Mouse (Mus musculus) embryonic fibroblast, embryonic 13.5 days (primary cell): ENCODE measurements at regions not wholly inside any gene's neighbourhood (a gene's known extent, or its start where the extent isn't known, plus 50 kb on each side); places are given as distances from the start of the nearest gene placed in this dataset.

Experiments
- H3K27ac ChIP-seq: 2 replicates; pipeline ENCODE4 v1.5.1; 2012; ENCODE audit warnings: low read length, control low read depth, inconsistent platforms; ENCODE audit not compliant: insufficient read depth
- H3K4me1 ChIP-seq: 2 replicates; pipeline ENCODE4 v1.6.1; 2011; ENCODE audit warnings: low read length; ENCODE audit not compliant: control insufficient read depth, insufficient read depth
- H3K4me3 ChIP-seq: 2 replicates; pipeline ENCODE4 v1.5.1; 2011; ENCODE audit warnings: mild to moderate bottlenecking, control low read depth, low read length; ENCODE audit not compliant: insufficient read depth
- CTCF ChIP-seq: IDR thresholded peaks from 2 replicates; pipeline ENCODE4 v1.5.1; 2011; ENCODE audit warnings: mild to moderate bottlenecking, control low read depth, low read length, moderate library complexity, borderline replicate concordance; ENCODE audit not compliant: insufficient read depth
- POLR2A ChIP-seq: IDR thresholded peaks from 2 replicates; pipeline ENCODE4 v1.6.1; 2011; ENCODE audit warnings: low read depth, mild to moderate bottlenecking, control low read depth, low read length, moderate library complexity

DNA sequence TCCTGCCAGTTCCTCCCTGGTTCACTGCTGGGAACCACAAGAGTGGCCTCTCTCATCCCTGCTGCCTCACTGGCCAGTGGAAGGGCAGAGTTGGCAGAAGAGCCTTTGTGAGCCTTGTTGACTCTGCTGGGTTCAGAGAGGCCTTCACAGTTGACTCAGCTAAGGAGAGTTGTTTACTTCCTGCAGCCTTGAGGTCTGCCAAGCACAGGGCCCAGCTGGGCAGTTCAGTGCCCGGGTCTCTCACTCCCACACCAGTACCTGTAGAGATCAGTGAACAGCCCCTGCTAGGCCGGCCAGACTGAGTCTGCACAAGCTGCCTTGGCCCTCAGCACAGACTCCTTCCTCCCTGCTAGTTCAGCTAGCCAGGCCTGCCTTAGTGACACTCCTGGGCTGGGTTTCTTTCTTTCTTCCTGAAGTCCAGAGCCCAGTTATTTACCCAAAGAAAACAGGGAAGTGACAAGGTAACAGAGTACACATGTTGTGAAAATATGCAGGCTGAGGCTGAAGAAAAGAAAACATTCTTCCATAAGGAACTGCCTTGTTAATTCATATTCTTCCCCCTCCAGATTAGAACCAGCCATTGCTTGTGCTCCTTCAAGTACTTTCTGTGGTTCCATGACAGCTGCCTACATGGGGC, 207.8 kb downstream of the Zfp36l1 start:
- Histone ChIP-seq H3K27ac (peak overlapping the region; percentile 46; the same call in 1 of the 2 replicates), H3K4me3 (no peak overlapping the region), H3K4me1 (no peaks in the 10 kb centered on the region)
- TF ChIP-seq CTCF = no peak
- TF ChIP-seq POLR2A = no peak

DNA sequence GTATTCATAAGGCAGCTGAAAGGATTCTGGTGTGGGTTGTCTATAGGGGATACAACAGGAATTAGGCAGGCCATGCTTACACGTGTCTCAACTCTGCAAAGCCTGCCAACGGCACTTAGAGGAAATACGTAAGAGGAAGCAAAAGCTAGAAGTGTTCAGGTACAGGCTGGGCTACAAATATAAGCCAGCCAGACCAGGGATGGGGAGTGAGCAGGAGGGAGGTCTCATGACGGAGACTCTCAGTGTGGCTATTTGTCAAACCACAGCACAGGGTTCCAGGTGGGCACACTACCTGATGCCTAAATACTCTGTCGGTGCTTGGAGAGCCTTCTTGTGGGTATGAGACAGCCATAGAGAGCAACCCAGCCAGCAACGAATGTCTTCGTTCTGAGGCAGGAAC, 210.1 kb downstream of the Zfp36l1 start:
- H3K4me3 ChIP-seq = no peak overlapping the region
- 0 out of 2 replicates have a peak, but pooled peaks cover 3% of the 10 kb centered on the region for H3K4me1 ChIP-seq
- H3K27ac ChIP-seq = no peak overlapping the region
- TF ChIP-seq CTCF (no peak), POLR2A (no peak)

DNA sequence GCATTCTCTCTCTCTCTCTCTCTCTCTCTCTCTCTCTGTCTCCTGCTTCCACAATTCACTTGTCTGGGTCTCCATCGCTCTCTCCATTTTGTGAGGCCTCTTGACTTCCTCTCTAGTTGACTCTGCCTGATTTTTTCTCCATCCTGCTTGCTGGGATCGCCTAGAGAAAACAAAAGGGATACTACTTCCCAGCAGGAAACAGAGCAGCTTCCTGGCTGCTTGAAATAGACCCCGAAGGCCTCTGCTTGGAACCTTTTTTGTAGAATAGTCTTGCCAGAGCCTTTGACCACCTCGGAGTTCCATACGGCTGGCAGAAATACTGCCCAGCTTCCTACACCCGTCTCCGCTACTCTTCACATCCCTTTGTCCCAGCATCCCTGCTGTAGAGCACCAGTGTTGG, 210.7 kb downstream of the Zfp36l1 start:
- Histone ChIP-seq H3K4me3 (no peak overlapping the region), H3K4me1 (0 out of 2 replicates have a peak, but pooled peaks cover 3% of the 10 kb centered on the region), H3K27ac (no peak overlapping the region)
- no peak for TF ChIP-seq POLR2A
- TF ChIP-seq CTCF = no peak

GRCm38 (mm10) chr12:79898198-79898930, 214.4 kb downstream of the Zfp36l1 start:
- no peak for TF ChIP-seq CTCF
- no peak for TF ChIP-seq POLR2A
- H3K4me1 ChIP-seq = peaks cover 9% of the 10 kb centered on the region
- H3K4me3 ChIP-seq = no peak overlapping the region
- no peak overlapping the region for H3K27ac ChIP-seq

DNA sequence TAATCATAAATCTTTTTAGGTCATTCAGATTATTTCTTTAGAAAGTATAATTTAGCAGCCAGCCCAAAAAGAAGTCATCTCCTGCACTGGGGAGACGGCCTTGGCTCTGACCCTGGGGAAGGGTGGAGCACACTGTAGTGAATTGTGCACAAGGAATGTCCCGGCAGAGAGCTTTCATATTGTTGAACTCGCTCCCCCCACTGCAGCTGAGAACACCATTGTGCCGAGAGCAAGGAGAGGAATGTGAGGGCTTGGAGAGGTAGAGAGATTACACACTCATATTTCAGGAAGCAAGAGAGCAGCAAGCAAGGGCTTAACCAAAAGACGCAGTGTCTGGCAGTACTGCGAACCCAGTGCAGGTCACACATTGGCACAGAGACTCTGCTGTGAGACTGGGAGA, 216.8 kb downstream of the Zfp36l1 start:
- peak overlapping the region; percentile 65 for H3K27ac ChIP-seq
- TF ChIP-seq CTCF (no peak), POLR2A (no peak)
- no peak overlapping the region for H3K4me3 ChIP-seq
- H3K4me1 ChIP-seq = peaks cover 9% of the 10 kb centered on the region

DNA sequence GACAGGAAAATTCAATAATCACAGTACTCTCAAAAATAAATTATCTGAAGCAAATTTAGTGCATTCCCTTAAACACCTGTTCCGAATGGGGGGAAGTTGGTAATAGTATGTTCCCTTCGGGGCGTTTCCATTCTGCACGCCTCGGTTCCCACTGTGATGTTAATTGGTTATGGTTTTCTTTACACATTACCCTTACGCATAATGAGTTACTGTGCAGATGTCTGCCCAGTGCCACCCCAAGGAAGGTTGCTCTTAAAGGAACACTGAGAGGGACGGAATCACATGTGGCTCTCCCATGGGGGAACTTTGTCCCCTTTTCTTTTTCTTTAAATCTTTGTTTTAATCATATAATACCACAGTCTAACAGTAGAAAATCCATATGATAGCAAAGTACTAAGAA, 217.5 kb downstream of the Zfp36l1 start:
- Histone ChIP-seq H3K4me1 (peaks cover 9% of the 10 kb centered on the region), H3K27ac (0 out of 2 replicates have a peak overlapping the region, but pooled peaks have one; percentile 29), H3K4me3 (no peak overlapping the region)
- TF ChIP-seq CTCF = no peak
- TF ChIP-seq POLR2A = no peak

GRCm38 (mm10) chr12:79892871-79893270, 219.9 kb downstream of the Zfp36l1 start:
- Histone ChIP-seq H3K4me1 (peaks cover 6% of the 10 kb centered on the region), H3K27ac (no peak overlapping the region), H3K4me3 (no peak overlapping the region)
- no peak for TF ChIP-seq CTCF
- TF ChIP-seq POLR2A = no peak

- Histone ChIP-seq H3K27ac (no peak overlapping the region), H3K4me1 (peaks cover 6% of the 10 kb centered on the region), H3K4me3 (no peak overlapping the region)
- TF ChIP-seq POLR2A (no peak), CTCF (no peak)
These were observed 220.9 kb downstream of the Zfp36l1 start for GRCm38 (mm10) chr12:79891942-79892341.

GRCm38 (mm10) chr12:79890887-79891286, 221.9 kb downstream of the Zfp36l1 start:
- TF ChIP-seq CTCF (no peak), POLR2A (no peak)
- no peak overlapping the region for H3K27ac ChIP-seq
- H3K4me1 ChIP-seq = no peaks in the 10 kb centered on the region
- no peak overlapping the region for H3K4me3 ChIP-seq

GRCm38 (mm10) chr12:79890291-79890690, 222.5 kb downstream of the Zfp36l1 start:
- Histone ChIP-seq H3K4me3 (no peak overlapping the region), H3K27ac (no peak overlapping the region), H3K4me1 (no peaks in the 10 kb centered on the region)
- TF ChIP-seq CTCF (no peak), POLR2A (no peak)
